Mouse (Mus musculus) stomach, postnatal 0 days (tissue): Measurements from ENCODE around the gene 5530400C23Rik. TPM values are rescaled to one million over a fixed set of nuclear protein-coding genes. Genes with fewer than 3 reads are reported as not detected.
"Not testable (repeated sequence)": the region's sequence is repeated elsewhere in the genome, so short reads cannot be mapped to it uniquely, and the experiment has no call there.

ENCODE experiments used
- ATAC-seq: fragments of 200-750 bp; cut with Nextera tagmentation; 2 replicates; pipeline ENCODE4 v1.8.0; 2017; ENCODE audit not compliant: low FRiP score, low TSS enrichment
- DNase-seq: peaks from one replicate; pipeline ENCODE4 v3.0.0-alpha.2; 2016; ENCODE audit warnings: low spot score
- H3K27ac ChIP-seq: fragments of 300-500 bp; sonication (generic); replicated peaks from 2 replicates; pipeline ENCODE4 v1.5.1; 2014; ENCODE audit warnings: mild to moderate bottlenecking, control low read depth
- H3K27me3 ChIP-seq: fragments of 300-500 bp; sonication (generic); 2 replicates; pipeline ENCODE4 v1.6.1; 2014; ENCODE audit warnings: low read length; ENCODE audit not compliant: control insufficient read depth, insufficient read depth
- H3K36me3 ChIP-seq: fragments of 300-500 bp; sonication (generic); 2 replicates; pipeline ENCODE4 v1.6.1; 2014; ENCODE audit warnings: low read length, mixed read lengths; ENCODE audit not compliant: control insufficient read depth, insufficient read depth
- H3K4me1 ChIP-seq: fragments of 300-500 bp; sonication (generic); replicated peaks from 2 replicates; pipeline ENCODE4 v1.6.1; 2014; ENCODE audit warnings: antibody characterized with exemption; ENCODE audit not compliant: control insufficient read depth, insufficient read depth
- H3K4me2 ChIP-seq: fragments of 300-500 bp; sonication (generic); replicated peaks from 2 replicates; pipeline ENCODE4 v1.6.1; 2014; ENCODE audit warnings: low read depth, mild to moderate bottlenecking, control low read depth, moderate library complexity
- H3K4me3 ChIP-seq: fragments of 300-500 bp; sonication (generic); 2 replicates; pipeline ENCODE4 v1.5.1; 2014; ENCODE audit warnings: low read depth, low read length, control low read depth
- H3K9ac ChIP-seq: fragments of 300-500 bp; sonication (generic); 2 replicates; pipeline ENCODE4 v1.6.1; 2014; ENCODE audit warnings: mild to moderate bottlenecking, low read length, control low read depth, mixed read lengths
- H3K9me3 ChIP-seq: fragments of 300-500 bp; sonication (generic); 2 replicates; pipeline ENCODE4 v1.6.1; 2016; ENCODE audit warnings: low read length; ENCODE audit not compliant: control insufficient read depth
- CTCF ChIP-seq: IDR thresholded peaks from 2 replicates; pipeline ENCODE4 v1.5.1; 2016; ENCODE audit warnings: antibody characterized with exemption, low read depth, mild to moderate bottlenecking, moderate library complexity
- EP300 ChIP-seq: optimal IDR thresholded peaks from 2 replicates; pipeline ENCODE3; 2016; ENCODE audit warnings: antibody characterized with exemption
- WGBS: fragments of 180-500 bp; shearing (Covaris S2); extraction: QIAGEN DNeasy Blood & Tissue Kit; methylation state at CpG from one replicate; pipeline ENCODE4 v1.1.7; 2014; 5-methylcytosine and 5-hydroxymethylcytosine counted together
- polyA plus RNA-seq: library from polyadenylated mRNA; unstranded; fragments of >200 nt; fragmentation: Nextera tagmentation; extraction: Ambion mirVana; gene quantifications from 2 replicates; pipeline ENCODE4 v1.2.1, GENCODE M21; 2015

Gene 5530400C23Rik
- polyA plus RNA-seq, result not detected in 2 replicates

DNA sequence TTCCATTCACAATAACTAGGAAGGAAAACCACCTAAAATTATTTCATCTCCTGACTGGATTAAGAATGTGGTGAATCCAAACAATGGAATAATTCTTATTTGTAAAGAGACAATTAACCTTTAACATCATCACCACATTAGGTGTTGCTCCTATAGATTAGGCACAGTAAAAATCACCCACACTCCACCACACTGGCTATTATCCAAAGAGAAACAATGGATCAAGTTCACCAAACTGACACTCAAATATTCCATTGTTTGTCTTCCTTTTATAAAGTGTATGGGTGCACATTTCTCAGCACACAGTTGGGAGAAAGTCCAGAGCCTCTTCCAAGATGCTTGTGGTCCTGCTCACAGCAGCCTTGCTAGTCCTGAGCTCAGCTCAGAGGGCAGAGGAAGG lies at the start of gene 5530400C23Rik:
Gene 5530400C23Rik, plus strand, starts transcription at position 301 of the 400 bp plus-strand sequence.
- not testable (repeated sequence) for H3K27ac ChIP-seq, H3K9me3 ChIP-seq, H3K27me3 ChIP-seq, H3K4me2 ChIP-seq, H3K4me1 ChIP-seq, H3K9ac ChIP-seq, H3K4me3 ChIP-seq, ATAC-seq, H3K36me3 ChIP-seq, DNase-seq

GRCm38 (mm10) chr6:133305952-133306715 lies 14.1 kb downstream of the 5530400C23Rik start:
- Histone ChIP-seq H3K4me2 (no peak overlapping the region), H3K4me1 (no peaks in the 10 kb centered on the region), H3K9me3 (no peaks in the 10 kb centered on the region), H3K27me3 (no peaks in the 10 kb centered on the region), H3K36me3 (no peaks in the 10 kb centered on the region), H3K27ac (no peak overlapping the region), H3K4me3 (no peak overlapping the region), H3K9ac (no peak overlapping the region)
- TF ChIP-seq CTCF (no peak), EP300 (no peak)
- 73% methylated on average over 3 of the region's 3 CpGs for WGBS
- DNase-seq (no peak), ATAC-seq (no peak)

DNA sequence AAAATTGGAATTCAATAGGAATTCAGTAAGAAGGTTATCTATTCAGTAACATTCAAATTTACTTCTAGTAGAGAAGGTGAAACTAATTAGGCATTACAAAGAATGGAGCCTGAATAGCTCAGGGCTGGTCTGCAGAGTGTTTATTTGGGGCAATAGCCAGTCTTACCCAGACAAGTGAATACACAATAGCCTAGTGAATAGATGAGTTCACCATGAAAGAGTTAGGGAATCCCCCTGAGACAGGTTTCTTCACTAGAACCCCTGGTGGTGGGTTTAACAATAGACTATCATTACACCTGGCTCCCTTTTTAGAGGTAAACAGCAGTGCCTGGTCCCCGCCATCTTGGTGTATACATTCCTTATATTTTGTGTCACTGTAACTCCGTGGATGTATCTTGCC lies 21.9 kb downstream of the 5530400C23Rik start:
- not testable (repeated sequence) for H3K4me2 ChIP-seq, H3K9me3 ChIP-seq, H3K4me1 ChIP-seq, H3K9ac ChIP-seq, H3K27ac ChIP-seq, ATAC-seq, H3K27me3 ChIP-seq, H3K4me3 ChIP-seq, H3K36me3 ChIP-seq, DNase-seq
- WGBS, result 84% methylated on average over 2 of the region's 2 CpGs

DNA sequence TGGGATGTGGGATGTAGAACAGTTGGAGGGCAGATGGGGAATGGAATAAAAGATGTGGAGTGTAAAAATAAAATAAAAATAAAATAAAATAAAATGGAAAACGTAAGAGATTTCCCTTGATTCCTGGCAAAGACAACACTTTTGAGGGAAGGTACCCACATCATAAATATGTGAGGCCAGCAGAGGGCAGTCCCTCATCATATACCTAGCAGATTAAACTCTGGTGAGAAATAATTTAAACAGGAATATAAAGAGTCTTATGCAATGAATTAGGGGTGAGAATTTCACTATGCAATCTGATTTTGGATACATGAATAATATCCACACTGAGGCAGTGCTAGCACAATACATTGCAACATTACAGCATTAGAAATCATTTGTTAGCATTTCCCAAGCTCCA lies 46.5 kb downstream of the 5530400C23Rik start:
- no peak overlapping the region for H3K4me2 ChIP-seq
- ATAC-seq, result no peak
- H3K4me3 ChIP-seq, result no peak overlapping the region
- H3K36me3 ChIP-seq, result no peaks in the 10 kb centered on the region
- WGBS, result 74% methylated on average over 1 of the region's 1 CpGs
- DNase-seq, result no peak
- no peak overlapping the region for H3K27ac ChIP-seq
- H3K27me3 ChIP-seq, result no peaks in the 10 kb centered on the region
- no peak overlapping the region for H3K9ac ChIP-seq
- TF ChIP-seq EP300 (no peak), CTCF (peak; percentile 51)
- no peaks in the 10 kb centered on the region for H3K4me1 ChIP-seq
- H3K9me3 ChIP-seq, result no peaks in the 10 kb centered on the region

GRCm38 (mm10) chr6:133341731-133342130 lies 49.7 kb downstream of the 5530400C23Rik start:
- 17% methylated on average over 5 of the region's 5 CpGs for WGBS
- H3K4me2 ChIP-seq, H3K9ac ChIP-seq, H3K9me3 ChIP-seq, H3K4me3 ChIP-seq, H3K36me3 ChIP-seq, H3K27ac ChIP-seq, H3K27me3 ChIP-seq, H3K4me1 ChIP-seq: not testable (repeated sequence)
- ATAC-seq (peak; percentile 87), DNase-seq (peak; percentile 57)

Other genes starting within 250 kb of the 5530400C23Rik start
- not detected in 2 replicates for gene Tas2r140, start 236.4 kb upstream of the 5530400C23Rik start, polyA plus RNA-seq
- 76.6 and 79.0 TPM in 2 replicates for gene Smim10l1, start 187.3 kb upstream of the 5530400C23Rik start, polyA plus RNA-seq